Mouse (Mus musculus): ENCODE measurements at regions not wholly inside any gene's neighbourhood (a gene's known extent, or its start where the extent isn't known, plus 50 kb on each side); places are given as distances from the start of the nearest gene placed in this dataset.

GRCm38 (mm10) chr16:93085227-93085883 lies 259.4 kb upstream of the Runx1 start:
- H3K9me3 ChIP-seq: no peaks in the 10 kb centered on the region
- no peak overlapping the region for H3K4me2 ChIP-seq (replicated peaks)
- no peak overlapping the region for H3K9ac ChIP-seq
- WGBS: 92% methylated on average over 10 of the region's 10 CpGs
- no peak for ATAC-seq (ENCODE audit: low FRiP score, low read depth)
- H3K4me1 ChIP-seq: peaks cover 24% of the 10 kb centered on the region
- no peak overlapping the region for H3K4me3 ChIP-seq
- H3K27me3 ChIP-seq: 0 out of 2 replicates have a peak, but pooled peaks cover 11% of the 10 kb centered on the region
- H3K36me3 ChIP-seq: no peaks in the 10 kb centered on the region
- no peak overlapping the region for H3K27ac ChIP-seq

- H3K27me3 ChIP-seq: 0 out of 2 replicates have a peak, but pooled peaks cover 9% of the 10 kb centered on the region
- no peaks in the 10 kb centered on the region for H3K9me3 ChIP-seq
- H3K4me3 ChIP-seq: no peak overlapping the region
- H3K4me1 ChIP-seq: peaks cover 33% of the 10 kb centered on the region
- no peak overlapping the region for H3K9ac ChIP-seq
- no peaks in the 10 kb centered on the region for H3K36me3 ChIP-seq
- H3K4me2 ChIP-seq (replicated peaks): no peak overlapping the region
- no peak overlapping the region for H3K27ac ChIP-seq
- 62% methylated on average over 2 of the region's 2 CpGs for WGBS
- no peak for ATAC-seq (ENCODE audit: low FRiP score, low read depth)
Measured at GRCm38 (mm10) chr16:93083756-93084155, 257.8 kb upstream of the Runx1 start.

- 53% methylated on average over 1 of the region's 1 CpGs for WGBS
- H3K36me3 ChIP-seq: no peaks in the 10 kb centered on the region
- H3K4me3 ChIP-seq: no peak overlapping the region
- H3K27me3 ChIP-seq: 0 out of 2 replicates have a peak, but pooled peaks cover 9% of the 10 kb centered on the region
- H3K4me2 ChIP-seq (replicated peaks): no peak overlapping the region
- H3K9me3 ChIP-seq: no peaks in the 10 kb centered on the region
- H3K27ac ChIP-seq: no peak overlapping the region
- H3K9ac ChIP-seq: no peak overlapping the region
- no peak for ATAC-seq (ENCODE audit: low FRiP score, low read depth)
- peaks cover 27% of the 10 kb centered on the region for H3K4me1 ChIP-seq
Measured at GRCm38 (mm10) chr16:93083142-93083541, 257.2 kb upstream of the Runx1 start.

GRCm38 (mm10) chr16:93081533-93081932 lies 255.6 kb upstream of the Runx1 start:
- no peak for ATAC-seq (ENCODE audit: low FRiP score, low read depth)
- Histone ChIP-seq H3K36me3 (no peaks in the 10 kb centered on the region), H3K9ac (no peak overlapping the region), H3K27me3 (0 out of 2 replicates have a peak, but pooled peaks cover 9% of the 10 kb centered on the region), H3K27ac (no peak overlapping the region), H3K4me2 (replicated peaks) (no peak overlapping the region), H3K4me1 (peaks cover 21% of the 10 kb centered on the region), H3K4me3 (no peak overlapping the region), H3K9me3 (no peaks in the 10 kb centered on the region)
- WGBS: 80% methylated on average over 2 of the region's 2 CpGs

GRCm38 (mm10) chr16:93079660-93080390 lies 253.9 kb upstream of the Runx1 start:
- H3K36me3 ChIP-seq: no peaks in the 10 kb centered on the region
- peaks cover 12% of the 10 kb centered on the region; the same call in 1 of the 2 replicates for H3K27me3 ChIP-seq
- H3K9ac ChIP-seq: no peak overlapping the region
- 12% methylated on average over 17 of the region's 17 CpGs for WGBS
- ATAC-seq (ENCODE audit: low FRiP score, low read depth): peak; percentile 67
- peak overlapping the region; percentile 61 for H3K4me2 ChIP-seq (replicated peaks)
- peak overlapping the region; percentile 32 for H3K4me3 ChIP-seq
- peak overlapping the region; percentile 52; the same call in 1 of the 2 replicates for H3K27ac ChIP-seq
- H3K4me1 ChIP-seq: peaks cover 37% of the 10 kb centered on the region
- H3K9me3 ChIP-seq: no peaks in the 10 kb centered on the region

- Histone ChIP-seq H3K36me3 (no peaks in the 10 kb centered on the region), H3K27ac (peak overlapping the region; percentile 52; the same call in 1 of the 2 replicates), H3K4me1 (peaks cover 31% of the 10 kb centered on the region), H3K9ac (no peak overlapping the region), H3K4me2 (replicated peaks) (peak overlapping the region; percentile 61), H3K27me3 (peaks cover 11% of the 10 kb centered on the region; the same call in 1 of the 2 replicates), H3K9me3 (no peaks in the 10 kb centered on the region), H3K4me3 (no peak overlapping the region)
- WGBS: 65% methylated on average over 3 of the region's 3 CpGs
- no peak for ATAC-seq (ENCODE audit: low FRiP score, low read depth)
Measured at GRCm38 (mm10) chr16:93078909-93079308, 253.0 kb upstream of the Runx1 start.

GRCm38 (mm10) chr16:93075488-93075887 lies 249.5 kb upstream of the Runx1 start:
- Histone ChIP-seq H3K4me2 (replicated peaks) (peak overlapping the region; percentile 23; the same call in 1 of the 2 replicates), H3K27ac (no peak overlapping the region), H3K4me3 (no peak overlapping the region), H3K9me3 (no peaks in the 10 kb centered on the region), H3K27me3 (peaks cover 6% of the 10 kb centered on the region; the same call in 1 of the 2 replicates), H3K36me3 (no peaks in the 10 kb centered on the region), H3K9ac (no peak overlapping the region), H3K4me1 (peaks cover 42% of the 10 kb centered on the region)
- 25% methylated on average over 11 of the region's 11 CpGs for WGBS
- peak; percentile 66 for ATAC-seq (ENCODE audit: low FRiP score, low read depth)

GRCm38 (mm10) chr16:93072156-93072555 lies 246.2 kb upstream of the Runx1 start:
- no peaks in the 10 kb centered on the region for H3K9me3 ChIP-seq
- no peaks in the 10 kb centered on the region for H3K36me3 ChIP-seq
- peaks cover 31% of the 10 kb centered on the region for H3K4me1 ChIP-seq
- no peak for ATAC-seq (ENCODE audit: low FRiP score, low read depth)
- WGBS: 46% methylated on average over 6 of the region's 6 CpGs
- no peak overlapping the region for H3K9ac ChIP-seq
- H3K4me3 ChIP-seq: no peak overlapping the region
- H3K27me3 ChIP-seq: peaks cover 5% of the 10 kb centered on the region; the same call in 1 of the 2 replicates
- no peak overlapping the region for H3K4me2 ChIP-seq (replicated peaks)
- no peak overlapping the region; the same call in 1 of the 2 replicates for H3K27ac ChIP-seq

GRCm38 (mm10) chr16:93071726-93072125 lies 245.8 kb upstream of the Runx1 start:
- ATAC-seq (ENCODE audit: low FRiP score, low read depth): no peak
- no peaks in the 10 kb centered on the region for H3K36me3 ChIP-seq
- no peak overlapping the region for H3K4me2 ChIP-seq (replicated peaks)
- no peak overlapping the region for H3K4me3 ChIP-seq
- no peaks in the 10 kb centered on the region for H3K9me3 ChIP-seq
- no peak overlapping the region for H3K9ac ChIP-seq
- H3K4me1 ChIP-seq: peaks cover 31% of the 10 kb centered on the region
- H3K27ac ChIP-seq: peak overlapping the region; percentile 44; the same call in 1 of the 2 replicates
- WGBS: 50% methylated on average over 6 of the region's 6 CpGs
- peaks cover 5% of the 10 kb centered on the region; the same call in 1 of the 2 replicates for H3K27me3 ChIP-seq

GRCm38 (mm10) chr16:93066821-93067220 lies 240.9 kb upstream of the Runx1 start:
- H3K4me1 ChIP-seq: peaks cover 9% of the 10 kb centered on the region
- no peak overlapping the region for H3K4me2 ChIP-seq (replicated peaks)
- 83% methylated on average over 2 of the region's 2 CpGs for WGBS
- no peak overlapping the region for H3K27ac ChIP-seq
- no peaks in the 10 kb centered on the region for H3K9me3 ChIP-seq
- no peaks in the 10 kb centered on the region for H3K36me3 ChIP-seq
- no peak overlapping the region for H3K9ac ChIP-seq
- ATAC-seq (ENCODE audit: low FRiP score, low read depth): no peak
- H3K27me3 ChIP-seq: no peaks in the 10 kb centered on the region
- H3K4me3 ChIP-seq: no peak overlapping the region

GRCm38 (mm10) chr16:93061475-93062179 lies 235.7 kb upstream of the Runx1 start:
- 68% methylated on average over 4 of the region's 4 CpGs for WGBS
- ATAC-seq (ENCODE audit: low FRiP score, low read depth): no peak
- Histone ChIP-seq H3K27me3 (no peaks in the 10 kb centered on the region), H3K36me3 (no peaks in the 10 kb centered on the region), H3K9ac (no peak overlapping the region), H3K4me1 (no peaks in the 10 kb centered on the region; the same call in 1 of the 2 replicates), H3K9me3 (no peaks in the 10 kb centered on the region), H3K4me3 (no peak overlapping the region), H3K27ac (no peak overlapping the region), H3K4me2 (replicated peaks) (no peak overlapping the region)

GRCm38 (mm10) chr16:93056295-93056694 lies 230.3 kb upstream of the Runx1 start:
- Histone ChIP-seq H3K9ac (no peak overlapping the region), H3K9me3 (no peaks in the 10 kb centered on the region), H3K4me1 (no peaks in the 10 kb centered on the region; the same call in 1 of the 2 replicates), H3K27me3 (no peaks in the 10 kb centered on the region), H3K27ac (no peak overlapping the region), H3K4me3 (no peak overlapping the region), H3K4me2 (replicated peaks) (no peak overlapping the region), H3K36me3 (no peaks in the 10 kb centered on the region)
- no peak for ATAC-seq (ENCODE audit: low FRiP score, low read depth)
- WGBS: 70% methylated on average over 3 of the region's 3 CpGs
